Mouse (Mus musculus): Measurements from ENCODE around the gene Gm45062.
"Not testable (repeated sequence)": the region's sequence is repeated elsewhere in the genome, so short reads cannot be mapped to it uniquely, and the experiment has no call there.

Gene Gm45062

GRCm38 (mm10) chr6:8316201-8316600 is 57.0 kb downstream of the Gm45062 start:
- no peak for DNase-seq

- DNase-seq, result no peak
Observed at GRCm38 (mm10) chr6:8319591-8319990, 60.3 kb downstream of the Gm45062 start.

GRCm38 (mm10) chr6:8331496-8331895 is 72.2 kb downstream of the Gm45062 start:
- not testable (repeated sequence) for DNase-seq

DNA sequence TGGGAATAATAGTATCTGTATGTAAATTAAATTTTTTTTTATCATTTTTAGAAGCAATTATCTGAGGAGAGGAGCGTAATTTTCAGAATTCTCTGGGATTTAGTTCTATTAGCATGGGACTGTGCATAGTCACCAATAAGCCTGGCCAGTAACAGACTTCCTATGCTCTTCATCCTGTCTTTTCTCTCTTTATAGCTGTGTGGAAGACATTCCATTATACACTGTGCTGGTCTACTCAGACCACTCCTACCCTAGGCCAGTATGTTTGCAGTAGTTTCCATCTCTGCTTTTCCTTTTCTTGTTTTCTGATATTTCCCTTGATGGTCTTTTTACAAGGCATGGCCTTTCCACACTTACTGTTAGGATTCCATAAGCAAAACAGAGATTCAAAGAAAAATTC is 74.1 kb downstream of the Gm45062 start:
- no peak for DNase-seq

DNA sequence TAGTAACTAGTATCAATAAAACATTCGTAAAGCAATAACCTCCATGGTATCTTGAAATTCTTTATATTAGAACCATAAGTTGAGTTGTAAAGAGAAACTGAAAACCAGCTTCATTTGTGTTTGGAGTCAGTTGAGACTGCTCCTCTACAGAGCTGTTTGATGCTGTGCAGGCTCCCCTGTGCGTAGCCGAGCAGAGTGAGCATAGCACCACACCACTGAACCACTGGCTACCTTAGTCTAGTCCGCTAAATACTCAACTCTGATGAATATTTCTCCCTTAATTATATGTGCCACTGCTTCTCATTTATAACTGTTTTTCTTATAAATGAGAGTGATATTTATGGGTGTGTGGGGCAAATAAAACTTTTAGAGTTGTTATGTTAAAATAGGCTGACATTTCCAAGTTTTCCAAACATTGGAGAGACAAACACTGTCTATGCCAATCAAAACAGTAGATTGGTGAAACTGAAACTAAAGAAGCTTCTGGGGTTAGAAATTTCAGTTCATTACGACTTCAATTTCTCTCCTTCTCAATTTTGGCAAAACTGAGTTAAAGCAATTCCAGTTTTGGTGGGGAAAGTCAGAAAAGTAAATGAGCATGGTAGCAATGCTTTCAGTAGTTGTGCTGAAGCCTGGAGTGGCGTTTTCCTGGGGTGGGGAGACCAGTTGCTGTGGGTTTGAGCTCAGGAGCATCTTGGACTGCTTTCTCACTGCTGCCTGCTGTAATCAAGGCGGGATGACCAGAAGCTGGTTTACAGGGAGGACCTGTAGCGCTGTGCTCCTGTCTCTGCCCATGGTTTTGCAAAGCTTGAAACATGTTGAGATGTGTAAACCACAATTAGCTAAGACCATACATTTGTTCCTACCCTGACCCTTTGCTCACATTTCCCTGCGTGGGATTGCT is 77.5 kb downstream of the Gm45062 start:
- no peak for DNase-seq

- no peak for DNase-seq
Observed at GRCm38 (mm10) chr6:8339453-8339852, 80.2 kb downstream of the Gm45062 start.

DNA sequence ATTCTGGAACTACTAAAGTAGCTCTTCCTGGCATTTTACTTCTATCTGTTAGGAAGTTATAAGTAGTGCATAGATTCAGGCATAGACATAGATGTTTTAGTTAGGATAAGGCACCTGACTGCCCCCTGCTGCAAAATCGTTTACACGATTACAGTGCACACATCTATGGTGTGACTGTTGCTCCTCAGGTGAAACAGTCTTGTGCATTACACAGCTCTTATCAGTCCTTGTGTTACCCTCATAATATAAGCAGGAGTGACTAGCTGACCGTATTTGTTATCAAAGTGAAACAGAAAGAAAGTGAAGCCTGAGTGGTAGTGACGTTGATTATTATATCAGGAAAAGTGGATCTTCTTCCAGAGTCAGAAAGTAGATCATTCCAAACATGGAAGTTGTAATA is 84.0 kb downstream of the Gm45062 start:
- DNase-seq, result no peak

GRCm38 (mm10) chr6:8345219-8345856 is 86.1 kb downstream of the Gm45062 start:
- DNase-seq, result no peak

DNA sequence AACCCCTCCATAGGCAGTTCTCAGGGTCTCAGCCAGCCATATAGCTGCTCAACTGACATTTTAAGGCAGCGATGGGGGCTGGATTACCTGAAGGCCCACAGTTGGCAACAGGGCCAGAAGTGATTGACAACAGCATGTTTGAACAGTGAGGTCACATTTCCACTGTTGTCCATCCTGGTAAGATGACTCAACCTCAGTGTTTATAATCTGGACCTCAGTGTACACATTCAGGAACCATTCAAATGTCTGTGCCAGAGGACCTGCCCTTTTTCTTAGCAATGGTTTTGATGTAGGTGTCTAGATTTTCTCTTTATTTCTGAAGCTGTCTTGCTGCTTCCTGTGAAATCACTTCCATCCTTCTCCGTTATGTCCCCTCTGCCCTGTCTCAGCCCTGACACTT is 87.9 kb downstream of the Gm45062 start:
- DNase-seq, result no peak

DNA sequence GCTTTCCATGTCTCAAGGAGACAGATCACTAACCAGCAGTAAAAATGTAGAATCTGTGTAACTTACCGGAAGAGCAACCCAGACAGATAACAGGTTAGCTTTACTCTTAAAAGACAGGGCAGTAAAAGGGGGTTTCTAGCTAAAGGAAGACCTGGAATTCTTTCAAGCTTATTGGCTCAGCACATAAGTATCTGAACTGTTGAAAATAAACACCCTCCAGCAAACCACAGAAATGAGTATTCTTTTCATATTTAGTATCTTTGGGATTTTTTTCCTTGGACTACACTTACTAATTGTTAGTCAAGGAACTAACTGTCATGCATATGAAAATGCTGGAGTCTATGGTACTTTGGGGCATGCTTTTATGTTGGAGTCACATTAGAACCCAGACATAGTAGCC is 89.1 kb downstream of the Gm45062 start:
- DNase-seq, result no peak

DNA sequence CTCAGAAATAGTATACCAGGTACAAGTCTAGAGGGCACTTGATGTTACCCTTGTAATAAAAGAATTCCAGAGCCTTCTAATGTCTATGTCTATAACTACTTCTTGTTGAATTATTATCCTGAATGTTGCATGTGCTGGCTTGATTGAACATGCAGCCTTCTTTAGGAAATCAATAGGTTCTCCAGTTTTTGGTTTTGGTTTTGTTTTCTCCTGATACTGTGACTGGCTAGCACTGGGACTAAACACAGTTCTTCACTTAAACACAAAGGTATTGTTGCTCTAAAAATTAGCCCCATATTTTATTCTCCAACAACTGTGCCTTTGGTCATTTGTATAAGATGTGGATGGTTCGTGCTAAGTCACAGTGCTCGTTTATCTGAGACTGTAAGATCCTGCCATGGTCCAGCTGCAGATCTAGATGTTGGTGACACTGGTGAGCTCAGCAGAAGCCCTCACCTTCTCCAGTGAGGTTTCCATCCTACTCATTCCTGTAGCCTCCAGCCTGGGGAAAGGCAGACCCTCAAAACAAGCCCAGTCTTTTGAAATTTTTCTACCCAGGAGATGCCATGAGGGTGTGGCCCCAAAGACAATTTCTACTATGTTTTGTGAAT is 89.9 kb downstream of the Gm45062 start:
- no peak for DNase-seq

GRCm38 (mm10) chr6:8351507-8351906 is 92.3 kb downstream of the Gm45062 start:
- DNase-seq, result no peak

DNA sequence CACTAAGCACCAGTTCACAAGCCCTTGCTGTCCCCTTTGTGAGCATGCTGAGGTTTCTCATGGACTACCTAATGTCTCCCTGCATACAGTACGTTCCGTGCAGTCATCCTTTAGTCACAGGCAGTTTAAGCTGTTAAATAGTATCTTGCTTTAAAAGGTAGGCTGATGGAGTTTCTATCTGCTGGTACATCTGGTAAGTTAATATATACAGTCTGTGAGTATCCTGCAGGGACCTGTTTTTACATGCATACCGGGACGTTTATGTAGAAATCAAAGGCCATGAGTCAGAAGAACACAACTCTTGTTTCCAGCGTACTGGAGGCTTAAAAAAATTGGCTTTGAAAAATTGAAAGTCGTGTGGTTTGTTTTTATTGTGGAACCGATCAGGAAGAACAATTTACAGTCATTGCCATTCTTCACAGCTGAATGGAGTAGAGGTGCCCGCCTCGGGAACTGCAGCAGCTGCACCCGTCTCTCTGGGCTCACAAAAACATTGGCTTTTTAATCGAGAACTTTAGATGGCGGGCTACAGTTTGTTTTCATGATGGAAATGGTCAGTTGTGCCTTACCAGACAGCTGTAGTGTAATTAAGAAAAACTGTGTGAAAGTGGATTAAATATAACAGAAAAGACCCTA is 93.4 kb downstream of the Gm45062 start:
- DNase-seq, result no peak

- no peak for DNase-seq
Observed at GRCm38 (mm10) chr6:8353461-8353860, 94.2 kb downstream of the Gm45062 start.

- DNase-seq, result no peak
Observed at GRCm38 (mm10) chr6:8354846-8355245, 95.6 kb downstream of the Gm45062 start.

DNA sequence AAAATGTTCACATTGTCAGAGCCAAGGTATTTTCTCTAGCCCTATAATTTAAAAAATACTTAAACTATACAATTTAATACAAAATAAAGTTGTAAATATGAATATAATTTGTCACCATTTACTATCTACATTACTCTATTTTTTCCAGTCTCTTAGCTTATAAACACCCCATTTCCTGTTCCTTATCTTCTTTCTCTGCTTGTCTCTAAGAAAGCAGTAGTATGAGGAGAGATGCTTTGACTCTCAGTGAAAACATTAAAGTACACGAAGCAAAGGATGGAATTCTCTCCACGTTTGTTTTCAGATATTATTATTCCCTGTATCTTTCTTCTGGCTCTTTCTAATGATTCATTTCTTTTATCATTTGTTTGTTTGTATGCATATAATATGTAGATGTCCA is 99.0 kb downstream of the Gm45062 start:
- no peak for DNase-seq

DNA sequence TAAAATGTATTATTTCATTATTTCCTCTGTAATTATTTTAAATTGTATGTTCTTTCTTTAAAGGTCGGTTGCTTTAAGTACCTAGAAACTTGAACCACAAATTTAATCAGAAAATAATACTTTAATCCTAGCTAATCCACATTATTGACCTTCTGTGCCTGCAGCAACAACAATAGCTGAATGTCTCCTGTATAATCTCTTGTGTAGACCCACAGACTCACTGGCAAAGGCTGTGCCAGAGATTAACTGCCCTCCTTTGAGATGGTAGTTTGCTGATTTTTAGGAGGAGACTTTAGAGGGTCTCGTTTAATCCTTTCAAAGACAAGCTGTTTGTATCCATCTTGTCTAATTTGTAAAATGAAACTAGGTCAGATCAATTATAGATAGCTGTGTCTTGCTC is 99.5 kb downstream of the Gm45062 start:
- no peak for DNase-seq

GRCm38 (mm10) chr6:8360805-8361204 is 101.6 kb downstream of the Gm45062 start:
- no peak for DNase-seq

GRCm38 (mm10) chr6:8364033-8364756 is 104.9 kb downstream of the Gm45062 start:
- DNase-seq, result no peak

DNA sequence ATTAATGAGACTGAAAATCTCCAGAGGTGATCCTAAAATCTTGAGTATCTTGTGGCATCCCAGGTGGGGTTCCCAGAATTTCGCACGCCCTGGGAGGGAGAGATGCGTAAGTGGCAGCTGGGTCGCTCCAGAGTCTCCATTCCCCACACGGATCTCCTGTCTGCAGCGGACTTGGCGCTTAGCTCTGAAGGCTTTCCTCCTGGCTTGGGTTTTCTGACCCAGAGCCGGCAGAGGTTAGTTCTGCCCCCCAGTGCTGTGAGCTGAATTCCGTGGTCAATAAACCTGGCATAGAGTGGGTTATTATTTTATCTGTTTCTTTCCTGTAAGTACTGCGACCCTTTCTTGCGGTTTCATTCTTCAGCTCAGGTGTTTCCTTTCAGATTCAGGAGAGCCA is 105.5 kb downstream of the Gm45062 start:
- DNase-seq, result no peak

DNA sequence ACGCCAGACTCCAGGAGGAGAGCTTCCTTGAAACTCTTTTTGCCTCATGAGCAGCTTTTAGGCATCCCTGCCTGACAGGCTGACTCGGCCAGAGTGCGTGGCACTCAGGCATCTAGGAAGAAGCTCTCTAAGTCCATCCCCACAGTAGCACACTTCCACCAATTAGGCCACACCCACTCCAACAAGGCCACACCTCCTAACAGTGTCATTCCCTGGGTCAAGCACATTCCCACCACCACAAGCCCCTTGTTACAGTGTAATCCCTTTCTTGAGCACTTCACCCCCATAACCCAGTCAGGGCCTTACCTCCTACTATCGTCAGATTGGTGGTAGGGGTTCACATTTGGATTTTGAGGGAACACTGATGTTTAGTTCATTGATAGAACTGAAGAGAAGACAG is 108.4 kb downstream of the Gm45062 start:
- DNase-seq, result no peak

DNA sequence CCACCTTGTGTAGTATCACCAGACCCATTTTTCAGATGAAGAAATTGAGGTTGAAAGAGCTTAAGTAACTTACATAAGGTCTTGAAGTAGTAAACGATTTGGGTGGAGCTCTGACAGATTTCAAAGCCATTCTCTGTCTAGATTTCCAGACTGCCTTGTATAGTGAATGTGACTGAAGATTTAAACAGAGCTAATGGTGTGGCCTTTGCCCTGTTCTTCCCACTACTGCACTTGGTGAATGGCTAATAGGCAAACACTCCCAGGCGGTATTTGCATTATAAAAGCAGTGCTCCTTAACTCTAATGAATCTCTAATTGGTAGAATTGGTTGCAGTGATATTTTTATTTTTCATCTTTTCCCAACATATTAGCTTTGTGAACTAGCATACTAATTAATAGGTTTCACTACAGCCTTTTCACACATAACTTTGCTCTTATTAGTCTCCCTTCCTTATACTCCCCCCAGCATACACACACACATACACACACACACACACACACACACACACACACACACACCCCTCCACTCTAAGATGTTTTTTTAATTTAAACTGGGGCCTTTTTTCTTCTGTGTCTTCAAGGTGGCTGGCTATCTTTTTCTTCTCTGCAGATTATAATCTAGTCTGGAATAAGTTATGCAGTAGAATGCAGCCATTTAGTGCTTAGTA is 109.1 kb downstream of the Gm45062 start:
- no peak for DNase-seq

Data from cerebellum, adult 18-20 months (tissue).